Mouse (Mus musculus): Measurements from ENCODE around the gene Fgfr2.

DNA sequence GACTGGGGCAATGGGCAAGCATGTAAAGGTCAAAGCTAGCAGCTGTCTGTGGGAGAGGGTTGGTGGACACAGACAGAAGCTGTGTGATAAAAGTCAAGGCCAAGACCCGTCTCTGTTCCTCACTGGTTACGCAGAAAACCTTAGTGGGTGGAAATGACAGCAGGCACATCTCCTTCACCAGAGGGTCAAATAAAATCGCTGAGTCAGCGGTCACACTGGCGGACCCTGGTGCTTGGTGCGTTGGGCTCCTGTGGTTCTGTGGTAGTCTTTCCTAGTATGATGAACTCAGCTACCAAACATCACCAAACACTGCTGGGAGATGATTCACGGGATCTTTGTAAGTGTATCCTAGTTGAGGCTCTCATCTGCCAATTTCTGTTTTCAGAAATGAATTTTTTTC, 2493.2 kb downstream of the Fgfr2 start:
- no peak for TF ChIP-seq CTCF (IDR thresholded peaks at IDR 0.05; ENCODE audit: control insufficient read depth, insufficient read depth, insufficient read length)
- TF ChIP-seq USF1 (IDR thresholded peaks at IDR 0.05; ENCODE audit: low read depth): no peak
- TF ChIP-seq MYOG (IDR thresholded peaks at IDR 0.05; ENCODE audit: control insufficient read depth, extremely low read depth, insufficient read length): no peak
- no peak for TF ChIP-seq FOSL1 (IDR thresholded peaks at IDR 0.05; ENCODE audit: insufficient read depth, low read length, poor library complexity, severe bottlenecking)
- no peak for TF ChIP-seq MAX (IDR thresholded peaks at IDR 0.05)
- TF ChIP-seq CEBPB (IDR thresholded peaks at IDR 0.05; ENCODE audit: low read depth): no peak
